Mouse (Mus musculus) forebrain, postnatal 0 days (tissue): ENCODE measurements around the gene Polr3h. TPM values are rescaled to one million over a fixed set of nuclear protein-coding genes. Genes with fewer than 3 reads are reported as not detected.

ENCODE experiments used
- ATAC-seq: fragments of 200-750 bp; cut with Nextera tagmentation; 2 replicates; pipeline ENCODE4 v1.8.0; 2017; ENCODE audit warnings: mild to moderate bottlenecking, moderate library complexity
- DNase-seq: peaks from one replicate; pipeline ENCODE4 v3.0.0-alpha.2; 2015
- H3K27ac ChIP-seq: fragments of 300-500 bp; sonication (generic); 2 replicates; pipeline ENCODE4 v1.5.1; 2014; ENCODE audit warnings: low read depth, mild to moderate bottlenecking, antibody characterized with exemption, low read length, moderate library complexity, mixed read lengths
- H3K27me3 ChIP-seq: fragments of 300-500 bp; sonication (generic); 2 replicates; pipeline ENCODE4 v1.6.1; 2014; ENCODE audit warnings: mild to moderate bottlenecking, low read length, mixed read lengths; ENCODE audit not compliant: insufficient read depth
- H3K36me3 ChIP-seq: fragments of 300-500 bp; sonication (generic); 2 replicates; pipeline ENCODE4 v1.6.1; 2014; ENCODE audit warnings: mild to moderate bottlenecking, moderate library complexity; ENCODE audit not compliant: insufficient read depth
- H3K4me1 ChIP-seq: fragments of 300-500 bp; sonication (generic); 2 replicates; pipeline ENCODE4 v1.6.1; 2014; ENCODE audit warnings: antibody characterized with exemption; ENCODE audit not compliant: insufficient read depth
- H3K4me2 ChIP-seq: fragments of 300-500 bp; sonication (generic); 2 replicates; pipeline ENCODE4 v1.6.1; 2014; ENCODE audit warnings: low read depth, mild to moderate bottlenecking, moderate library complexity
- H3K4me3 ChIP-seq: fragments of 300-500 bp; sonication (generic); 2 replicates; pipeline ENCODE4 v1.5.1; 2014; ENCODE audit warnings: low read depth, low read length, mixed read lengths
- H3K9ac ChIP-seq: fragments of 300-500 bp; sonication (generic); 2 replicates; pipeline ENCODE4 v1.6.1; 2014; ENCODE audit warnings: mild to moderate bottlenecking
- H3K9me3 ChIP-seq: fragments of 300-500 bp; sonication (generic); 2 replicates; pipeline ENCODE4 v1.6.1; 2016; ENCODE audit warnings: low read length
- CTCF ChIP-seq: sonication (generic); IDR thresholded peaks from 2 replicates; pipeline ENCODE4 v1.5.1; 2016; ENCODE audit warnings: antibody characterized with exemption, control low read depth, low read depth
- WGBS: fragments of 180-500 bp; shearing (Covaris S2); extraction: QIAGEN DNeasy Blood & Tissue Kit; methylation state at CpG from one replicate; pipeline ENCODE4 v1.1.7; 2014; 5-methylcytosine and 5-hydroxymethylcytosine counted together
- polyA plus RNA-seq: library from polyadenylated mRNA; unstranded; fragments of >200 nt; fragmentation: Nextera tagmentation; extraction: Ambion mirVana; gene quantifications from 2 replicates; pipeline ENCODE4 v1.2.1, GENCODE M21; 2015
- total RNA-seq: library from RNA; depleted of rRNA; stranded (reverse); fragments of >200 nt; gene quantifications from 2 replicates; pipeline ENCODE4 v1.2.3, GENCODE M21; 2014

The Polr3h gene
- total and polyA plus RNA-seq, 2 experiments from 2014 or later = 52.8 to 105 TPM

DNA sequence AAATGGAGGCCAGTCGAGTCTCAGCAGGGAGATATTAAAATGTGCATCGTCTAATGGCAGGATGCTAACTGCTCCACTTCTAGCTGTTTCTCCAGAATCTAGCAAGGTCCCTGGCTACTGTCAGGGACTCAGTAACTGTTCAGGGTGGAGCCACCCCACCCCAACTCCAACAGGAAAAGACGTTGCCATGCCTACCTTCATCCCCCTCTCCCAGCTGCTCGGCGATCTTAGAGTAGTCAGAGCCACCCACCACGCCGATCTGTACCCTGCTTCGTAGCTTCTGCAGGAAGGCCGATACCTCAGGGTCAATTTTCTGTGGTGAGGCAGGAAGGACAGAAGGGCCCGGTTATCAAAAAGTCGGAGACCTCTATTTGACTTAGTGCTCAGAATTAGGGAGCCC, 31.6 kb upstream of the Polr3h start:
- 85% methylated on average over 11 of the region's 11 CpGs for WGBS
- Histone ChIP-seq H3K27me3 (no peaks in the 10 kb centered on the region), H3K9me3 (no peaks in the 10 kb centered on the region), H3K27ac (no peak overlapping the region), H3K36me3 (peaks cover 27% of the 10 kb centered on the region), H3K4me2 (no peak overlapping the region), H3K4me3 (no peak overlapping the region), H3K4me1 (0 out of 2 replicates have a peak, but pooled peaks cover 6% of the 10 kb centered on the region), H3K9ac (no peak overlapping the region)
- ATAC-seq (no peak), DNase-seq (no peak)
- no peak for TF ChIP-seq CTCF

DNA sequence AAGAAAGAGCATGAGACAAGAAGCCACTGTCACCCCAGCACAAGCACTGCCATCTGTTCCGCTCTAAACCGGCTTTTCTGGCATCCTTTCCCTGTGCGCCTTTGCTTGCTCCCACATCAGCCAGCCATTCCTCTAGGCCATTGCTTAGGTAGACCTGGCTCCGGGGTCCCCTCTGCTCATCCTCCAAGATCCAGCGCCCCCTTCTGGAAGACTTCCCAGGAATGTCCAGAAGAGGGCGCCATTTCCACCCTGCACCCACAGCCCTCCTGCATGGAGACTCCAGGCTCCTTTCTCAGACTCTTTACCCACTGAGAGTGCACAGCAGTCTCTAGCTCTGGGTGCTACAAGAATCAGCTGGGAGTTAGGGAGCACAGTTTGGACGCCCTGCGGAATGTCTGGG, 30.4 kb upstream of the Polr3h start:
- peaks cover 38% of the 10 kb centered on the region for H3K36me3 ChIP-seq
- ATAC-seq (no peak), DNase-seq (peak; percentile 67)
- TF ChIP-seq CTCF = peak; percentile 92
- H3K4me1 ChIP-seq = 0 out of 2 replicates have a peak, but pooled peaks cover 6% of the 10 kb centered on the region
- no peak overlapping the region for H3K4me2 ChIP-seq
- no peak overlapping the region for H3K27ac ChIP-seq
- H3K9me3 ChIP-seq = no peaks in the 10 kb centered on the region
- WGBS = 51% methylated on average over 8 of the region's 8 CpGs
- no peak overlapping the region for H3K9ac ChIP-seq
- H3K27me3 ChIP-seq = no peaks in the 10 kb centered on the region
- H3K4me3 ChIP-seq = no peak overlapping the region

DNA sequence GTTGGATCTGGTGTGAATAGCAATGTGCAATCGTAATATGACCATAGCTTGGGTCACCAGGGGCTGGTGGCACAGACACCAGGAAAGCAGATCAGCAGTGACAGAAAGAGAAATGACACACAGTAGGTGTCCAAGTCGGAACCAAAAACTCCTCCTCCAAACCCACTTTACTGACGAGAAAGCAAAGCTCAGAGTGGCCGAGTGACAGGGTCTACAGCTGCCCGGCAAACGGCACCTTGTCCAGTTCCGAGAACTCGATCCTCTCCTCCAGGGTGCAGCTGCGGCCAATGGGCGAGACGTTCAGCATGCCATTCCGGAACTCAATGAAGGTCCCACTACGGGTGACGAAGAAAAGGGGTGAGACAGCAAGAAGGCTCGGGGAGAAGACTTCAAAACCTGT, 29.4 kb upstream of the Polr3h start:
- no peak overlapping the region for H3K9ac ChIP-seq
- H3K27ac ChIP-seq = no peak overlapping the region
- no peak for TF ChIP-seq CTCF
- H3K4me1 ChIP-seq = 0 out of 2 replicates have a peak, but pooled peaks cover 3% of the 10 kb centered on the region
- ATAC-seq (no peak), DNase-seq (no peak)
- H3K27me3 ChIP-seq = no peaks in the 10 kb centered on the region
- no peak overlapping the region for H3K4me2 ChIP-seq
- no peaks in the 10 kb centered on the region for H3K9me3 ChIP-seq
- H3K36me3 ChIP-seq = peaks cover 47% of the 10 kb centered on the region
- 90% methylated on average over 15 of the region's 15 CpGs for WGBS
- no peak overlapping the region for H3K4me3 ChIP-seq

DNA sequence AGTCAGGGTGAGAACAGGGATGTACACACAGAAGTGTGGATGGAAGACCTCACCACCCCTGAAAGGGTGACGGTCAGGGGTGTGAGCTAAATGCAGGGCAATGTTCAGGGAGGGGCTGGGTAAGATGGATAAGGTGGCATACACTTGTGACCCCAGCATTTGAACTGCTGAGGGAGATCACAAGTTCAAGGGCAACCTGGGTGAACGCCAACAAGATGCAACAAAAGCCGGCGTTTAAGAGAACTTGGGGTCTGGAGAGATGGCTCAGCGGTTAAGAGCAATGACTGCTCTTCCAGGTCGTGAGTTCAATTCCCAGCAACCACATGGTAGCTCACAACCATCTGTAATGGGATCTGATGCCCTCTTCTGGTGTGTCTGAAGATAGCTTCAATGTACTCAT, 28.7 kb upstream of the Polr3h start:
- Histone ChIP-seq H3K27me3 (no peaks in the 10 kb centered on the region), H3K4me1 (0 out of 2 replicates have a peak, but pooled peaks cover 3% of the 10 kb centered on the region), H3K27ac (no peak overlapping the region), H3K9me3 (no peaks in the 10 kb centered on the region), H3K4me2 (no peak overlapping the region), H3K36me3 (peaks cover 54% of the 10 kb centered on the region), H3K4me3 (no peak overlapping the region), H3K9ac (no peak overlapping the region)
- ATAC-seq = no peak
- WGBS = 92% methylated on average over 6 of the region's 6 CpGs
- no peak for DNase-seq
- 0 out of 2 replicates have a peak, but pooled peaks have one; percentile 5 for TF ChIP-seq CTCF

DNA sequence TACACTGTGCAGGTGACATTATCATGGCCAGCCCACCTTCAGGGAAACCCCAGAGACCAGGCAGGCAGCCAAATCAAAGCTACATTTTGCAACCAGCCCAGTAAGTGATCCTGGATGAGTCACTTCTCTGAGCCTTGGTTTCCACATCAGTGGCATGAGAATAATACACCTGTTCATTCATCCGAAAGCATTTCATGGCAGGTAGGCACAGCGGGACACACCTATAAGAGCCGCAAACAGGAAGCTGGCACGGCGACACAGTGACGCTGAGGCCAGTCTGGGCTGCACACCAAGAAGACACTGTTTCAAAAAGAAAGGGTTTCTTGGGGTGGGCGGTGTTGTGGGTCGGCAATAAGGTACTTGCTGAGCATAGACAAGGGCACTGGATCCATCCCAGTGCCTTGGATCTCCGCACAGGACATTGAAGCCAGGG, 28.1 kb upstream of the Polr3h start:
- no peak for TF ChIP-seq CTCF
- no peak for DNase-seq
- 95% methylated on average over 9 of the region's 9 CpGs for WGBS

DNA sequence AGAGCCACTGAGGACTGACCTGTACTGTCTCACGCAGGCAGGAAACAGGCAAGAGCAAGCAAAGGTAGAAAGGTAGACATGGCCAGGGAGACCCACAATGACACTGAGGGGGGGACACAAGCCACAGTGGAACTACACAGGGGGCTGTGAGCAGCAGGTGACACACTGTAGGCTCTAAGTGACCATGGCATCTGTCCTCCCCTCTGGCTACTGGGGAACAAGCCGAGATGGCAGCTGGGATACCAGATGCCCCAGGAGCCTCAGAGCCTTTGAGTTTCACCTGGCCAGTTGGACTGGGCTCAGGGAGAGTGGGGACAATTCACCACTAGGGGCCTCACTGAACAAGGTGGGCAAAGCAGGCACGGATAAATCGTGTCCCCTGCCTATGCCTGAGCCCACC, 26.3 kb upstream of the Polr3h start:
- Histone ChIP-seq H3K4me1 (no peaks in the 10 kb centered on the region), H3K9ac (no peak overlapping the region), H3K27ac (no peak overlapping the region), H3K4me2 (no peak overlapping the region), H3K36me3 (peaks cover 76% of the 10 kb centered on the region), H3K9me3 (no peaks in the 10 kb centered on the region), H3K27me3 (no peaks in the 10 kb centered on the region), H3K4me3 (no peak overlapping the region)
- DNase-seq (no peak), ATAC-seq (no peak)
- 81% methylated on average over 4 of the region's 4 CpGs for WGBS
- TF ChIP-seq CTCF = peak; percentile 30

More for the DNA sequence above, 28.1 kb upstream of the Polr3h start:
- Histone ChIP-seq H3K9me3 (no peaks in the 10 kb centered on the region), H3K9ac (no peak overlapping the region), H3K27ac (no peak overlapping the region), H3K27me3 (no peaks in the 10 kb centered on the region), H3K4me1 (0 out of 2 replicates have a peak, but pooled peaks cover 3% of the 10 kb centered on the region), H3K4me3 (no peak overlapping the region), H3K4me2 (no peak overlapping the region), H3K36me3 (peaks cover 59% of the 10 kb centered on the region)
- no peak for ATAC-seq

DNA sequence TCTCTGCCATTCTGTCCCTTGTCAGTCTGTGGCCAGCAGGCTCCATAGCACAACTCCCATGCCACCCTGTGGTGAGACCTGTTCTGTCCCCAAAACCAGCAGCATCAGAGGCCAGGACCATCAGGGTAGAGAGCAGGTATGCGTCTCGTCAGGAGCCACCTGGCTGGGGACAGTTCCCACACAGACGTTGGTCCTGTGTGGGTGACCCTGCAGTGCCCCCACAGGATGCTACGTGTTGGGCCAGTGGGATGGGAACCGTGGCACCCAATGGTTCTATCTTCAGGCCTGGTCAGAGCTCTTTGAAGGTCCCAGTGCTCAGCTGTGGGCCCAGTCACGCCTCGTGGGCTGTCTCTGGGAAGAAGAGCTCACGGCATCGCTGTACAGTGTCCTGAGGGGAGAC, 25.1 kb upstream of the Polr3h start:
- H3K9me3 ChIP-seq = no peaks in the 10 kb centered on the region
- no peak overlapping the region for H3K27ac ChIP-seq
- no peak overlapping the region for H3K4me3 ChIP-seq
- peaks cover 85% of the 10 kb centered on the region for H3K36me3 ChIP-seq
- no peak for TF ChIP-seq CTCF
- ATAC-seq (no peak), DNase-seq (no peak)
- H3K4me1 ChIP-seq = no peaks in the 10 kb centered on the region
- no peak overlapping the region for H3K9ac ChIP-seq
- H3K27me3 ChIP-seq = no peaks in the 10 kb centered on the region
- 90% methylated on average over 9 of the region's 9 CpGs for WGBS
- H3K4me2 ChIP-seq = no peak overlapping the region
